Mouse (Mus musculus): ENCODE measurements at regions not wholly inside any gene's neighbourhood (a gene's known extent, or its start where the extent isn't known, plus 50 kb on each side); places are given as distances from the start of the nearest gene placed in this dataset.

- ATAC-seq (ENCODE audit: low TSS enrichment) = no peak
Observed at GRCm38 (mm10) chr2:97965211-97965610, 696.8 kb upstream of the Gm10801 start.

- ATAC-seq (ENCODE audit: low TSS enrichment) = no peak
Observed at GRCm38 (mm10) chr2:97975486-97975885, 686.6 kb upstream of the Gm10801 start.

GRCm38 (mm10) chr2:97990666-97991065 lies 671.4 kb upstream of the Gm10801 start:
- ATAC-seq (ENCODE audit: low TSS enrichment) = peak; percentile 92

GRCm38 (mm10) chr2:98031956-98032355 lies 630.1 kb upstream of the Gm10801 start:
- ATAC-seq (ENCODE audit: low TSS enrichment) = no peak

- ATAC-seq (ENCODE audit: low TSS enrichment) = no peak
Observed at GRCm38 (mm10) chr2:98038760-98039159, 623.3 kb upstream of the Gm10801 start.
